Mouse (Mus musculus) right cerebral cortex, postnatal 36 days (tissue): ENCODE results near the gene Tspan31.

Experiments used
- DNase-seq, 2 experiments: peaks; one replicate each; pipeline ENCODE4 v3.0.0; 2022; ENCODE audit warnings: low spot score in 2 of 2, mixed read lengths in 1 of 2

Gene Tspan31

DNA sequence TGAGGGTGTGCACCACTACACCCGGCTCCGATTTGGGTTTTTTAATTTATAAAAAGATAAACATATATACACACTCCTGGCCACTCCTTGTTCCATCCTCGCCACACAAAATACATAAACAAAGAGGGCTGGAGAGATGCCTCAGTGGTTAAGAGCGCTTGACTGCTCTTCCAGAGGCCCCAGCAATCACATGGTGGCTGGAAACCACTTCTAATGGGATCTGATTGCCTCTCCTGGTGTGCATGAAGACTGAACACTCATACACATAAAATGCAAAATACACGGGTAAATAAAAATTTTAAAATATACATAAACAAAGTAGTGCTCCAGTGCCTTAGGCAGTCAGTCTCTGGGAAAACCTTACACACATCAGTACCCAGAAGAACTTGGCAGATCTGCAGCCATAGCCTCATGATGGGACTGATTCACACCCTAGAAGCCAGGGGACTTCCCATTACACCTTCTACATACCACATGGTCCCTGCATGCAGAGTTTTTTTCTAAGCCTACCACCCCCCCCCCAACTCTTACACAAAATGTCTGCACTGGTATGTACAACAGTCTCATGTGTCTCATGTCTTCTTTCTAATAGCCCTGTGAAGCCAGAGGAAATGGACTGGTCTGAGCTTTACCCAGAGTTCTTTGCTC, 27.5 kb downstream of the Tspan31 start:
- DNase-seq = no peak

DNA sequence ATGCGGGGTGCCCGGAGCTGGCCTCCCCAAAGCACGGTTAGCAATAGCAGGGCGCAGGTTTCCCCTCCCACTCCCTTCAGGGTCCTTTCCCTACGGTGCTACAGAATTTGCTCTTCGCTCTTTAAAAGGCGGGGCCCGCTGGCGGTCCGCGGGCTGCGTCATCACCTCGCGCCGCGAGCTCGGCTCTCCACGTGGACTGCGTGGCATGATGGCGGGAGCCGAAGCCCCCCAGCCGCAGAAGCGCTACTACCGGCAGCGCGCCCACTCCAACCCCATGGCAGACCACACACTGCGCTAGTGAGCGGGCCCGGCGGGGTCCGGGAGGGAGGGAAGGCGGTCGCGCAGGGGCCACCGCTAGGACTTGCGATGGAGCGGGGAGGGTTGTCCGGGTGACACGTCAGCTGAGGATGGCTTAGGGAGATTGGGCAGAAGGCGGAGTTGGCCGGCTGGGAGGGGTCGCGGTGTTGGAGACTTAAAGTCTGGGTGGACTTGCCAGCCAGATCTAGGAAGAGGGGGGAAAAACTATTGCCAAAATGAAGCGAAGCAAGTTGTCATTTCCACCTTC, 28.2 kb downstream of the Tspan31 start:
- peak; percentile 84 to 87 for DNase-seq

GRCm38 (mm10) chr10:127041274-127041766, 28.7 kb downstream of the Tspan31 start, which contains the start of the genes Mettl1 and Eef1akmt3:
TSS of gene Mettl1 (plus strand) at chr10:127041414.
TSS of gene Eef1akmt3 (minus strand) at chr10:127041513.
- no peak for DNase-seq

DNA sequence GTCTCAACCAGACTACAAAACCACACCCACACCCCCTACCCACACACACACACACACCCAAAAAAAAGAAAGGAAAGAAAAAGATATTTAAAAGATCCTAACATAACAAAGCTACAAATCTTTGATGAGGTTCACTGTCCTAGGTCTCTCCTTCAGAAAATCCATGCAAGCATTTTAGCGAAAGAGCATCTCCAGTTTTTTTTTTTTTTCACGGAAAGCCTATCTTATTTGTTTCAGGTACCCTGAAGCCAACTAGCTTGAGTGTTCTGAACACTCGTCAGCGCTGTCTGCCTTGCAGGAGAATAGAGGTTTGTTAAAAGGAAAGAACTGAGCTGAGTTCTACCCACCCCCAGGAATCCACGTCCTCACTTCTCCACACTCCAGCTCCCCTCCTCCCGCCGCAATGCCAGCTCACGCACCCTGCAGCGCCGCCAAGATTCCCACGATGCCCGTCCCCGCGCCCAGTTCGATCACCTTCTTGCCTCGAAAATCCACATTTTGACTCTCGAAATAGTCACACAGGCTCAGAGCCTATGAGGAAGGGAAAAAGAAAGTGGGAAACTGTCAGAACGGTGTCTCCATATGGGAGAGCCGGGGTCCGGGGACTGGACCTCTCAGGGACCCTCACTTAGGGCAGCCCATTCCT, 29.4 kb downstream of the Tspan31 start:
- peak; percentile 36 to 45 for DNase-seq

- no peak for DNase-seq
Observed at GRCm38 (mm10) chr10:127037641-127038040, 32.4 kb downstream of the Tspan31 start.

DNA sequence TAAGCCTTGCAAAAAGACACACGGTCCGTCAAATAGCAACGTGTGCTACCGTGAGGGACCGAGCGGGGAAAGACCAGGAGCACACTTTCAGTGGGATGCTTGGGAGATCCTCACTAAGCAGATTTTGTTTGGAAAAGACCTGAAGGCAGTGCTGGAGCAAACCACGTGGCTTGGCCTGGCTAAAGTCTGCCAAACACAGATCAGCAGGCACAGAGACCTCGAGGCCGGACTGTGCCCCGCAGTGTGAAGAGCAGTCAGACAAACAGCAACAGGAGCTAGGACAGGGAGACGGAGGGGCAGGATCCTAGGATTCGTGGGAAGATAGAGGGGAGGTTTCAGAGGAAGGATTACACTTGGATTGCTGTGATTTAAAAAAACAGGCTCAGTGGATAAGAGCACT, 33.8 kb downstream of the Tspan31 start:
- DNase-seq = no peak

- no peak for DNase-seq
Observed at GRCm38 (mm10) chr10:127033301-127033741, 36.7 kb downstream of the Tspan31 start.

DNA sequence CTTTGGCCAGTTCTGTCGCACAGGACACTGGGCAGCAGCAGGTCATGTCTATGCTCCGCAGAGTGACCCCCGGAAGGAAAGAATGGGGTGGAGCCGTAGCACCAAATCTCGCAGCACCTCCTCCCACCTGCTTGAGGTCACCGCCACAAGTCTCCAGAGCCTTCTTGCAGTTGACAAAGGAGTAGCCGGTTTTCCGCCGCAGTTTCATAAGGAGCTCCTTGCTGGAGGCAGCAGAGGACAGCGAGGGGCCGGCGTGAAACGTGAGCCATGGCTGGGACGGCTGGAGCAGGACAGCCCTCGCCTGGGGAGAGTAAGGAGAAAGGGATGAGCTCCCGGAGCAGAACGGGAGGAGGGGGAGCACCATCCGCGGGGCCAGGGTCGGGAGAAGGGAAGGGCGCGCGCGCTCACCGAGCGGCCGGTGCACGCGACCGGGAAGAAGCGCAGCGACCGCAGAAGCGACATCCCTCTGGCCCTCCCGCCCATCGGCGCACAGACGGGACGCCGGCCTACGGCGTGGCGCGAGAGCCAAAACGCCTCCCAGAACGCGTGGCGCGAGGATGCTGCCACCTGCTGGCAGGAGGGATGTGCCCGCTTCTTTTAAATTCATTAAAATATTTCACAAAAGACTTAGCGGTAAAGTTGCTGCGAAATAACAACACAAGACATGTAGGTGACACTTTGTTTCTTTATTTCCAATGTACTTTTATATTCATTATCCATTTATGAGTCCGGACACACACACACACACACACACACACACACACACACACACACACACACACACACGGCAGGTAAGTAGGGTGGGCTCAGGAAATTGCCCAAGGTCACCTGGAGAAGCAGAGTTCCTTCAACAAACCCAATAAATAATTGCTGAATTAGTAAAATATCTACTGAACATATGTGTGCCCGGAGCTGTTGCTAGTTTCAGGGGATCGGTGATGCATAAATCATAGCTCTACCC, 39.4 kb downstream of the Tspan31 start, which contains the start of gene Tsfm:
Gene Tsfm, minus strand, starts transcription at position 505 of the 961 bp plus-strand sequence.
- DNase-seq = peak; percentile 74 to 82

- DNase-seq = no peak
Observed at GRCm38 (mm10) chr10:127018422-127018821, 51.6 kb downstream of the Tspan31 start.
